Mouse (Mus musculus) stomach, postnatal 0 days (tissue): ENCODE data around the gene Kirrel3.

ENCODE experiments used
- CTCF ChIP-seq: IDR thresholded peaks from 2 replicates; pipeline ENCODE4 v1.5.1; 2016; ENCODE audit warnings: antibody characterized with exemption, low read depth, mild to moderate bottlenecking, moderate library complexity
- EP300 ChIP-seq: optimal IDR thresholded peaks from 2 replicates; pipeline ENCODE3; 2016; ENCODE audit warnings: antibody characterized with exemption

- TF ChIP-seq CTCF (no peak), EP300 (no peak)
These were observed 501.9 kb downstream of the Kirrel3 start for GRCm38 (mm10) chr9:34987422-34988148.
